Mouse (Mus musculus) forebrain, embryonic 13.5 days (tissue): ENCODE results near the gene Rpl14. TPM values are rescaled to one million over a fixed set of nuclear protein-coding genes. Genes with fewer than 3 reads are reported as not detected.

Experiments
- ATAC-seq: fragments of 200-750 bp; cut with Nextera tagmentation; 2 replicates; pipeline ENCODE4 v1.8.0; 2017
- H3K27ac ChIP-seq: fragments of 300-500 bp; sonication (generic); 2 replicates; pipeline ENCODE4 v1.5.1; 2015; ENCODE audit warnings: inconsistent platforms, mild to moderate bottlenecking, moderate library complexity
- H3K27me3 ChIP-seq: fragments of 300-500 bp; sonication (generic); 2 replicates; pipeline ENCODE4 v1.6.1; 2015; ENCODE audit warnings: mild to moderate bottlenecking, inconsistent platforms
- H3K36me3 ChIP-seq: fragments of 300-500 bp; sonication (generic); 2 replicates; pipeline ENCODE4 v1.6.1; 2015; ENCODE audit warnings: mild to moderate bottlenecking, inconsistent platforms; ENCODE audit not compliant: poor library complexity, severe bottlenecking
- H3K4me1 ChIP-seq: fragments of 300-500 bp; sonication (generic); 2 replicates; pipeline ENCODE4 v1.6.1; 2015; ENCODE audit warnings: inconsistent platforms
- H3K4me2 ChIP-seq: fragments of 300-500 bp; sonication (generic); 2 replicates; pipeline ENCODE4 v1.6.1; 2015; ENCODE audit warnings: inconsistent platforms, mild to moderate bottlenecking, moderate library complexity
- H3K4me3 ChIP-seq: fragments of 300-500 bp; sonication (generic); 2 replicates; pipeline ENCODE4 v1.5.1; 2015; ENCODE audit warnings: mild to moderate bottlenecking, inconsistent platforms
- H3K9ac ChIP-seq: fragments of 300-500 bp; sonication (generic); 2 replicates; pipeline ENCODE4 v1.6.1; 2015; ENCODE audit warnings: mild to moderate bottlenecking, inconsistent platforms
- H3K9me3 ChIP-seq: fragments of 300-500 bp; sonication (generic); replicated peaks from 2 replicates; pipeline ENCODE4 v1.6.1; 2016; ENCODE audit warnings: inconsistent platforms
- WGBS: fragments of 180-500 bp; shearing (Covaris S2); methylation state at CpG from one replicate; pipeline ENCODE4 v1.1.7; 2015; 5-methylcytosine and 5-hydroxymethylcytosine counted together
- polyA plus RNA-seq: library from polyadenylated mRNA; unstranded; fragments of >200 nt; fragmentation: Nextera tagmentation; extraction: Ambion mirVana; gene quantifications from 2 replicates; pipeline ENCODE4 v1.2.1, GENCODE M21; 2015

The Rpl14 gene
- polyA plus RNA-seq, 1 experiment from 2014 or later: 592 TPM

DNA sequence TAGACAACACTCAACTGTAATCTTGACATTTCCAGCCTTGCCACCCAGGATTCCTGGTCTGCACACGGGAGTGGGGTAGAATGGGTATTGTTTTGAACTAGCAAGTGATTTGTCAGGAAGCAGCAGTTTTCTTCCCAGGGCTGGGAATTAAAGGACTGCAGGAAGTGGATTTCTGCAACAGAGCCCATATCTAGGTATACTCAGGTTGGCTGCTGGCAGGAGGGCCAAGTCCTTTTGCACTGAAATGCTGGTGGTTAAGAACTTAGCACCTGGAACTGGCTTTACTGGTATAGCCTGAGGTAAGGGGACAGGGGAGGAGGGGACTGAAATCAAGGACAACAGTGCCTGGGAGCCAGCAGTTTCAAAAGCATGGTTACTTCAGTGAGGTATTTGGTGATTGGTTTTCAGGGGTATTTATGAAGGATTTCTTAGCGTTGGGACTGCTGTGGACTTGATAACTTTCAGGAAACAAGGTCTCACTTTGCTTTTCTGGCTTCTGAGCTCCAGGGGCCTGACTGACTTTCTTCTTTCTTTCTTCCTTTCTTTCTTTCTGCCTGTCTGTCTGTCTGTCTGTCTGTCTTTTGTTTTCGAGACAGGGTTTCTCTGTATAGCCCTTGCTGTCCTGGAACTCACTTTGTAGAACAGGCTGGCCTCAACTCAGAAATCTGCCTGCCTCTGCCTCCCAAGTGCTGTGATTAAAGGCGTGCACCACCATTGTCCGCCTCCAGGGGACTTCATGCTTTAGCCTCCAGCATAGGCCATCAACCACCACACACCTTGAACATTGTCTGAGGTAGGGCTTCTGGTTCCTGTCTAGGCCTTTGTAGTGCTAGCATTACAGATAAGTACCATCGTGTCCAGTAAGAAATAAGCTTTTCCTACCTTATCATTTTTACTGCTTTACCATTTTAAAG, 4.8 kb downstream of the Rpl14 start:
- ATAC-seq: no peak
- 54% methylated on average over 6 of the region's 6 CpGs for WGBS
- Histone ChIP-seq H3K36me3 (peaks cover 41% of the 10 kb centered on the region), H3K27me3 (no peaks in the 10 kb centered on the region), H3K4me2 (peak overlapping the region; percentile 92; the same call in 1 of the 2 replicates), H3K9ac (no peak overlapping the region), H3K4me1 (peaks cover 28% of the 10 kb centered on the region), H3K9me3 (no peaks in the 10 kb centered on the region), H3K27ac (0 out of 2 replicates have a peak overlapping the region, but pooled peaks have one; percentile 57), H3K4me3 (no peak overlapping the region)

DNA sequence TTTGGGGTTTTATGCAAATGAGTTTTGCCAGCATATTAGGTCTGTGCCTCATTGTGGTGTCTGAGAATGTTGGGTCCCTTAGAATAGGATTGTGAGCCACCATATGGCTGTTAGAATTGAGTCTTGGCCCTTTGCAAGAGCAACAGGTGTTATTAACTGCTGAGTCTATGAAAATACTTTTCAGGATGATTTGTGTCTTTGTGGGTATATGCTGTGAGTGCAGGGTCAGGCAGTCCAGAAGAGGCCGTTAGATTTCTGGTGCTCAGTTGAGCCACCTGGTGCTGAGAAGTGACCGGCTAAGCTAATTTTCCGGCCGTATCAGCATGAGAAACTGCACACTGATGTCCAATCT, 5.4 kb downstream of the Rpl14 start:
- Histone ChIP-seq H3K4me2 (peak overlapping the region; percentile 92), H3K9ac (no peak overlapping the region), H3K4me3 (peak overlapping the region; percentile 74), H3K27ac (peak overlapping the region; percentile 57), H3K4me1 (peaks cover 28% of the 10 kb centered on the region), H3K9me3 (no peaks in the 10 kb centered on the region), H3K36me3 (peaks cover 41% of the 10 kb centered on the region), H3K27me3 (no peaks in the 10 kb centered on the region)
- peak; percentile 22; the same call in 1 of the 2 replicates for ATAC-seq
- WGBS: 2% methylated on average over 4 of the region's 4 CpGs

GRCm38 (mm10) chr9:120577133-120577651, 5.9 kb downstream of the Rpl14 start:
- Histone ChIP-seq H3K4me2 (peak overlapping the region; percentile 92), H3K4me3 (peak overlapping the region; percentile 74), H3K27me3 (no peaks in the 10 kb centered on the region), H3K4me1 (peaks cover 26% of the 10 kb centered on the region), H3K9ac (peak overlapping the region; percentile 86), H3K9me3 (no peaks in the 10 kb centered on the region), H3K27ac (peak overlapping the region; percentile 61), H3K36me3 (peaks cover 41% of the 10 kb centered on the region)
- ATAC-seq: peak; percentile 92
- under 1% methylated on average over 43 of the region's 43 CpGs for WGBS

- H3K27ac ChIP-seq: no peak overlapping the region
- peak overlapping the region; percentile 86 for H3K9ac ChIP-seq
- H3K27me3 ChIP-seq: no peaks in the 10 kb centered on the region
- H3K4me3 ChIP-seq: peak overlapping the region; percentile 74
- H3K9me3 ChIP-seq: no peaks in the 10 kb centered on the region
- WGBS: 55% methylated on average over 12 of the region's 12 CpGs
- peak overlapping the region; percentile 92 for H3K4me2 ChIP-seq
- H3K36me3 ChIP-seq: peaks cover 36% of the 10 kb centered on the region
- no peak for ATAC-seq
- H3K4me1 ChIP-seq: peaks cover 26% of the 10 kb centered on the region
Measured at GRCm38 (mm10) chr9:120577706-120578405, 6.6 kb downstream of the Rpl14 start.

- H3K4me2 ChIP-seq: no peak overlapping the region
- WGBS: 77% methylated on average over 6 of the region's 6 CpGs
- H3K27me3 ChIP-seq: no peaks in the 10 kb centered on the region
- ATAC-seq: no peak
- no peak overlapping the region for H3K4me3 ChIP-seq
- no peak overlapping the region for H3K27ac ChIP-seq
- H3K4me1 ChIP-seq: peaks cover 28% of the 10 kb centered on the region
- H3K9ac ChIP-seq: no peak overlapping the region
- peaks cover 27% of the 10 kb centered on the region for H3K36me3 ChIP-seq
- H3K9me3 ChIP-seq: no peaks in the 10 kb centered on the region
Measured at GRCm38 (mm10) chr9:120578701-120579100, 7.5 kb downstream of the Rpl14 start.

GRCm38 (mm10) chr9:120579808-120580207, 8.6 kb downstream of the Rpl14 start:
- peaks cover 28% of the 10 kb centered on the region for H3K4me1 ChIP-seq
- no peak overlapping the region for H3K27ac ChIP-seq
- H3K9ac ChIP-seq: no peak overlapping the region
- H3K4me2 ChIP-seq: no peak overlapping the region
- no peak overlapping the region for H3K4me3 ChIP-seq
- H3K27me3 ChIP-seq: no peaks in the 10 kb centered on the region
- H3K9me3 ChIP-seq: no peaks in the 10 kb centered on the region
- no peak for ATAC-seq
- WGBS: 73% methylated on average over 7 of the region's 7 CpGs
- peaks cover 16% of the 10 kb centered on the region for H3K36me3 ChIP-seq

DNA sequence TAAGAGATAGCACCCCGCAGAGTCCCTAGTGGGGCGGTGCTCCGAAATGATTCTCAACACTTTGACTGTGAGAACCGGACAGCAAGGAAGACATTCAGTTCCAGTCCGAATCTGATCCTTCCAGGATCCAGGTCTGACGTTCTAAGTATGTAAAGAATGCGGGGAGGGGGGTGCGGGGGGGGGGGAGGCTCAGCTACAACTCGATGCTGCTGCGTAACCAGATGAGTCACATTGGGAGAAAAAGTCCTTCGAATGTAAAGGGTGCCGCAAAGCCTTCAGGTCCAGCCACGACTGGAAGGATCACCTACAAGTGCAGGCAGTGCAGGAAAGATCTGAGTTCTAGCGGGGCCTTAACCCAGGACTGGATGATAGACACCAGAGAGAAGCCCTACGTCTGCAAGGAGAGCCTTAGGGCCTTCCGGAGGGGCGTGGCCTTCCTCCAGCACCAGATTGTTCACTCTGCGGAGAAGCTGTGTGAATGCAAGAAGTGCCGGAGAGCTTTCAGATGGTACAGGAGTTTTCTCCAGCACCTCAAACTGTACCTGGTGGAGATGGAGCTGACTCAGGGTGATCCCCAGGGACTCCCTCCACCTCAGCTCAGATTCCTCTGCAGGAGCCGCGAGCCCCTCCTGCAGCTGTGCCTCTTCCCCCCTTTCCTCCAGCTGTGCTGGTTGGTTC, 10.8 kb downstream of the Rpl14 start:
- WGBS: 27% methylated on average over 20 of the region's 21 CpGs
- peak; percentile 20 for ATAC-seq
- H3K27me3 ChIP-seq: no peaks in the 10 kb centered on the region
- H3K4me2 ChIP-seq: peak overlapping the region; percentile 59
- H3K9me3 ChIP-seq: no peaks in the 10 kb centered on the region
- H3K4me1 ChIP-seq: peaks cover 21% of the 10 kb centered on the region
- no peak overlapping the region for H3K27ac ChIP-seq
- peak overlapping the region; percentile 22 for H3K4me3 ChIP-seq
- H3K36me3 ChIP-seq: no peaks in the 10 kb centered on the region
- peak overlapping the region; percentile 47; the same call in 1 of the 2 replicates for H3K9ac ChIP-seq

GRCm38 (mm10) chr9:120582619-120583308, 11.5 kb downstream of the Rpl14 start:
- peak overlapping the region; percentile 47; the same call in 1 of the 2 replicates for H3K9ac ChIP-seq
- H3K4me2 ChIP-seq: peak overlapping the region; percentile 59
- WGBS: 12% methylated on average over 28 of the region's 28 CpGs
- H3K27me3 ChIP-seq: no peaks in the 10 kb centered on the region
- H3K36me3 ChIP-seq: no peaks in the 10 kb centered on the region
- H3K4me1 ChIP-seq: peaks cover 17% of the 10 kb centered on the region
- H3K27ac ChIP-seq: peak overlapping the region; percentile 19
- H3K4me3 ChIP-seq: peak overlapping the region; percentile 22
- peak; percentile 87 for ATAC-seq
- H3K9me3 ChIP-seq: no peaks in the 10 kb centered on the region

DNA sequence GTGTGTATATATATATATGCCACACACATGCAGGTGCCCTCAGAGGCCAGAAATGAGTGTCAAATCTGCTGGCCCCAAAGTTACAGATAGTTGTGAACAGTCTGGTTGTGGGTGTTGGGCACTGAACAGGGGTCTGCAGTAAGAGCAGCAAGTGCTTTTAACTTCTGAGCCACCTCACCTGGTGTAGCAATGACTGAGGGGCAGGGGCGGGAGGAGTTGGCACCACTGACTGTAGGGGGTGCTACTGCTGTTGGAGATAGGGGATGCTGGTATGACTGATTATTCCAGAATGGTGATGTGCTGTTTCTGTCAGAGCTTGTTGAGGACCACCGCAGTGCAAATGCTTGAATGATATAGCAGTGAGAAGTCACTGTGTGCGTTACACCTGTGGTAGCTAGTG, 12.1 kb downstream of the Rpl14 start:
- Histone ChIP-seq H3K4me3 (no peak overlapping the region), H3K36me3 (no peaks in the 10 kb centered on the region), H3K9me3 (no peaks in the 10 kb centered on the region), H3K27me3 (no peaks in the 10 kb centered on the region), H3K4me1 (peaks cover 14% of the 10 kb centered on the region), H3K4me2 (peak overlapping the region; percentile 59), H3K9ac (no peak overlapping the region), H3K27ac (no peak overlapping the region)
- WGBS: 70% methylated on average over 3 of the region's 3 CpGs
- ATAC-seq: no peak

- Histone ChIP-seq H3K36me3 (no peaks in the 10 kb centered on the region), H3K27ac (no peak overlapping the region), H3K27me3 (no peaks in the 10 kb centered on the region), H3K4me2 (no peak overlapping the region), H3K4me3 (no peak overlapping the region), H3K4me1 (peaks cover 14% of the 10 kb centered on the region), H3K9ac (no peak overlapping the region), H3K9me3 (no peaks in the 10 kb centered on the region)
- 9% methylated on average over 3 of the region's 3 CpGs for WGBS
- ATAC-seq: no peak
Measured at GRCm38 (mm10) chr9:120586546-120586945, 15.3 kb downstream of the Rpl14 start.

DNA sequence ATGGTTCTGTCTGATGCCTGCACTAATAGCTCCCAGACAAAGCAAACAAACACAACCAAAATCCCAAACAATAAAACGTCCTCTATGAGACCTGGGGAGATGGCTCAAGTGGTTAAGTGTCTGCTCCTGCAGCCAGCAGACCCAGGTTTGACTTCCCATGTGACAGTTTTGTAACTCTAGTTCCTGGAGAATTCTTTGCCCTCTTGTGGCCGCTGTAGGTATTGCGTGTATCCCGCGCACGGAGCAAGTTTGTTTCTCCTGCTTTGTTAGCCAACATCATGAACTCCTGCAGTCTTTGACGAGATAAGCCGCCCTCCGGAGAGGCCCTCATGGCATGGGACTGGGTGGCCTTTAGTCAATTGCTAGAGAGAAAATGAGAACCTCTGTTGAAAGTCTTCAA, 20.2 kb downstream of the Rpl14 start:
- no peak overlapping the region for H3K4me2 ChIP-seq
- no peaks in the 10 kb centered on the region for H3K36me3 ChIP-seq
- ATAC-seq: peak; percentile 27; the same call in 1 of the 2 replicates
- no peak overlapping the region for H3K27ac ChIP-seq
- H3K9ac ChIP-seq: no peak overlapping the region
- WGBS: 1% methylated on average over 9 of the region's 9 CpGs
- H3K27me3 ChIP-seq: no peaks in the 10 kb centered on the region; the same call in 1 of the 2 replicates
- no peaks in the 10 kb centered on the region for H3K9me3 ChIP-seq
- H3K4me3 ChIP-seq: no peak overlapping the region
- H3K4me1 ChIP-seq: peaks cover 29% of the 10 kb centered on the region
